Mouse (Mus musculus) right cerebral cortex, postnatal 36 days (tissue): ENCODE data around the gene Raph1.
A peak's percentile ranks its signal among the peaks of the same experiment; 100 is the strongest.
"Not testable (repeated sequence)": the region's sequence is repeated elsewhere in the genome, so short reads cannot be mapped to it uniquely, and the experiment has no call there.

Experiments
- DNase-seq, 2 experiments: peaks; one replicate each; pipeline ENCODE4 v3.0.0; 2022; ENCODE audit warnings: low spot score in 2 of 2, mixed read lengths in 1 of 2

The Raph1 gene

DNA sequence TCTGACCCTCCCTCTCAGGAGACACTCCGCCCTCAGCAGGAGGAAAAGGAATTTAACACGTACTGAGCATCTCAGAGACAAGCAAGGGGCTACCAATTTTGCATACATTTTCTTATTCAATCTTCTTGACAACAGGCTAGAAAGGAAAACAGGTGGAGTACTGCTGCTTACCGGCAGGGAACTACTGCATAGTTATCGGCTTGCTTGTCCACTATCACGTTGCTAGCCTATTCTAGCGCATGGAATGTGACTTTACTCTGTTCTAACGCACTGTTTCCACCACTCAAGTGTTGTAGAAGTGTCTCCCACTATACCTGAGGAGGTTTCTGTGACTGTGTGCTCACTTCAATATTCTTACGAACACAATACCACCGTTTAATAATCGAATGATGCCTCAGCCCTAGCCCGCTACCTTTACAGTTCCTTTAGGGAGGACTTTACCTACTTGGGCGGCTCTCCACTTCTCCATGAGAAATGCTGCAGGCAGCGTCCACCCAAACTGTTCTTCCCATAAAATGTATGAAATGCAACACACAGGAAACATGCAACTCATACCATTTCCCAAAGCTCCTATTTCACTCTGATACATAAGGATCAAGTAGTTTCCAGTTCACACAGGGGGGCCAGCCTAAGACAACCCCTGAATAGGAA is 1.5 kb downstream of the Raph1 start:
- peak; percentile 1 to 7 for DNase-seq

GRCm38 (mm10) chr1:60564691-60565090 is 2.2 kb downstream of the Raph1 start:
- no peak for DNase-seq

GRCm38 (mm10) chr1:60563021-60563420 is 3.9 kb downstream of the Raph1 start:
- DNase-seq = no peak

- DNase-seq = no peak
Observed at GRCm38 (mm10) chr1:60543681-60544080, 23.2 kb downstream of the Raph1 start.

DNA sequence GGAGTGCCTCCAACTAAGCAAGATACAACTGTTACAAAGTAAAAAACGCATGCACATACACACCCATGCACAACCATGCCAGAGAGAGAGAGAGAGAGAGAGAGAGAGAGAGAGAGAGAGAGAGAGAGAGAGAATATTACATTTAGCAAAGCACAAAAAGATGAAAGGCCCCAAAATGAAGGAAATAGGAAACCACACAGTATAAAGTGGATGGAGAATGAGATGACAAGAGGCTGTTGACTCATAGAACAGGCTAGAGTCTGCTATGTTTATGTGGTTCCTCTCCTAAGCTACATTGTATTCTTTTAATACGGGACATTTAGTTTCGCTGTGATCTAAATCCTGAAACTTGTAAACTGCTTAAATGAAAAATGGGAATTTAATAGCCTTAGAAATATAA is 27.6 kb downstream of the Raph1 start:
- no peak for DNase-seq

GRCm38 (mm10) chr1:60534932-60535331 is 32.0 kb downstream of the Raph1 start:
- DNase-seq = no peak

DNA sequence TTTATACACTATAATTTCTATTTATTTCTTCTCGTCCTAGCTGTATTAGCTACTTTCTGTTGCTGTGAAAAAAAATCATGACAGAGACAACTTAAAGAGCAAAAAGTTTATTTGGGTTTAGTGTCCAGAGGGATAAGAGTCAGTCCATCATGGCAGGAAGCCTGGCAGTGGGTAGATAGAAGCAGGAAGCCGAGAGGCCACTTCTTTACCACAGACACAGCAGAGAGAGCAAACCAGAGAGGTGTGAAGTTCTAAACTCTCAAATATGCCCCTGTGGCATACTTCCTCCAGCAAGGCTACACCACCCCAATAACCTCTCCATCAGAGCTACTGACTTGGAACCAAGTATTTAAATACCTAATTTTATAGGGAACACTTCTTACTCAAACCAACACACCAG is 36.3 kb downstream of the Raph1 start:
- no peak for DNase-seq

GRCm38 (mm10) chr1:60530107-60530506 is 36.8 kb downstream of the Raph1 start:
- DNase-seq = no peak

DNA sequence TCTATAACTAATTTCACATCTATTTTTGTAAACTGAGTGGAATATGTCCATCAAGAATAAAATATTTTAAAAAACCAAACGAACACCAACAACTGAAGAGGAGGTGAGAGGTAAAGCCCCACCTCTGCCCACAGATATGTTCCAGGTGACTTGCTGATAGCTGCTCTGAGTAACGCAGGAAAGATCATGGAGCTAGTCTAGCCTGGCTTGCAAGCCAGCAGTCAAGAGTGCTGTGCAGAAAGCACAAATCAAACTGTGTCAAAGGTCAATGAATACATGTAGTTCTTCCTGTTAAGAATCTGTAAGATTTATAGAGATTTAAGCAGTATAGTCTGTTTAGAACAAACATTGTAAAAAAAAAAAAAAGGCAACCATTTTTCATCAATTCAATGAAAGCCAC is 56.3 kb downstream of the Raph1 start:
- no peak for DNase-seq

- DNase-seq = no peak
Observed at GRCm38 (mm10) chr1:60503456-60503855, 63.4 kb downstream of the Raph1 start.

GRCm38 (mm10) chr1:60493421-60493820 is 73.5 kb downstream of the Raph1 start:
- DNase-seq = no peak

DNA sequence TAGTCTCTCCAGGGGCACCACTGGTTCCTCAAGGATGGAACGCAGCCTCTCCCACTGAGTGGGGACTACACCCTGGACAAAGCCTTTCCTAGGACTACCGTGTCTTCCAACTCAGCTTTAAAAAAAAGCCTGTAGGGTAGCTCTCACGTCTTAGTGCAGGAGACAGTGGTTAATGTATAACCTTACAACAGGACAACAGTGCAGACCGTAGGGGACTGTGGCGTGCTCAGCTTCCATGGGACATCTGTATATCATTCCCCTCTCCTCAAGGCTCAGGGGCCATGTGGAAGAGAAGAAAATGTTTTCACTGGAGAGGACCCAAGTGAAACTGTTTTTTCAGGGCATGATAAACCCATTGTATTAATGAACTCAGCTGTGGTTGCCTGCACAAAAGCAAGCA is 74.5 kb downstream of the Raph1 start:
- DNase-seq = no peak

DNA sequence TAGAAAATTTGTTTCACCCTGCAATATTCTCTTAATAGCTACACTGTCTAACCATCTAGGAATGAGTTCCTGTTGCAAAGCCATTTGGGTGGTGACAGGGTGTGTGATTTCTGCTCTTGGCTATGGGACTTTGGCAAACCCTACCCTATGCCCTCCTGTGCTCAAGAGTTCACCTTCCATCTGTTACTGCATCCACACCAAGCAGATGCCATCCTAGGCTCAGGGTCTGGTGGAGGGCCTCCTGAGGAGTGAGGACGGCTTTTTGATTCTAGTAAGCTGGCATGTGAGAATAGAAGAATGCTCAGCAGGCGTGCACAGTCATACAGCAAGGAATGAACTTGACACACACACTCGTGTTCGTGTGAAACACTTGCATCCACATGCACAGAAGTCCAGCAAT is 76.4 kb downstream of the Raph1 start:
- DNase-seq = no peak

GRCm38 (mm10) chr1:60489660-60490059 is 77.2 kb downstream of the Raph1 start:
- no peak for DNase-seq

- DNase-seq = peak; percentile 17 to 57
Observed at GRCm38 (mm10) chr1:60488635-60489034, 78.3 kb downstream of the Raph1 start.

GRCm38 (mm10) chr1:60485649-60486048 is 81.3 kb downstream of the Raph1 start:
- DNase-seq = no peak

- DNase-seq = no peak
Observed at GRCm38 (mm10) chr1:60482881-60483280, 84.0 kb downstream of the Raph1 start.

DNA sequence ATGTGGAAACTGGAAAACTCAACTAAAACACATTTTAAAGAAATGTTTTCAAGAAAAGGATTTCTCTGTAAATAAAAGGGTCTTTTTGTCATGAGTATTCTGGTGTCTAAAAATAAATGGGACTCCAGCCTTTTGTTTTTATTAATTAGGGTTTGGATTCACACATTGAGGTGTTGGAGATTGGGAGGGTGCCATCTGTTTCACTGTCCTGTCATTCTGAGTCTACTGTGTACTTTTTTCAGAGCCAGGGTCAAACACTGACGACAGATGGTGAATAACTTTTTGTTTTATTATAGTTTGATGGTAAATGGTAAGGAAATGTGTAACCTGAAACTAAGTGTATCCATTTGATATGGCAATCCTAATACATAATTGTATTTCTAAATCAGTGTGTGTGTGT is 85.3 kb downstream of the Raph1 start:
- no peak for DNase-seq

DNA sequence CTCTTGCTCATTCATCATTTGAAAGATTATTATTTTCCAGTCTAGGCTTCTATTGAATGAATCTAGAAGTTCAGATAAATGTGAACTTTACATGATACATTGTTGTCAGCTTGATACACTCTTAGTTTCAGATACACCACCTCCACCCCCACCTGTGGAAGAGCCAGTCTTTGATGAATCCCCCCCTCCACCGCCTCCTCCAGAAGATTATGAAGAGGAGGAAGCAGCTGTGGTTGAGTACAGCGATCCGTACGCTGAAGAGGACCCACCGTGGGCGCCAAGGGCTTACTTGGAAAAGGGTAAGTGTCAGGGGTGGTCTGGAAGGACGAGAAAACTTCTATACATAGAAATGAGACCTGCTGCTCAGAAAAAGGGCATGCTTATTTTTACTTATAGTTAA is 96.4 kb downstream of the Raph1 start:
- no peak for DNase-seq

GRCm38 (mm10) chr1:60469491-60469890 is 97.4 kb downstream of the Raph1 start:
- peak in 1 of 2 experiments; percentile 49 for DNase-seq

DNA sequence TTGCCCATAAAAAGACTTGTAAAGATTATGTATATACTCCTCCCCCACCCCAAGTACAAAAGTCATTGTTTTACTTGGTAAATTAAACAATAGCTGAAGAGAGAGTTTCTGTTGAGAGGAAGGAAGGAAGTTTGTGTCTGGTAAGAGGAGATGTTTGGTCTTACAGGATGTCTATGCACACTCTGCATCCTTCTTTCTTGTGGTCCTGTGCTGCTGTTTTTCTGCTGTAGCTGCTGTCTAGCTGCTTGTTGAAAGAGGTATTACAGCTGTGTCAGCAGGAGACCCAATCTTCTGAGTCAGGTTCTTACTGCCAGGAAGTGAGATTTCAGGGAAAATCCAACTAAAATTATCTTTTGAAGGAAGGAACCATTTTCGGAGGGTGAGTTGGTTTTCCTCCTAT is 106.3 kb downstream of the Raph1 start:
- DNase-seq = no peak

DNA sequence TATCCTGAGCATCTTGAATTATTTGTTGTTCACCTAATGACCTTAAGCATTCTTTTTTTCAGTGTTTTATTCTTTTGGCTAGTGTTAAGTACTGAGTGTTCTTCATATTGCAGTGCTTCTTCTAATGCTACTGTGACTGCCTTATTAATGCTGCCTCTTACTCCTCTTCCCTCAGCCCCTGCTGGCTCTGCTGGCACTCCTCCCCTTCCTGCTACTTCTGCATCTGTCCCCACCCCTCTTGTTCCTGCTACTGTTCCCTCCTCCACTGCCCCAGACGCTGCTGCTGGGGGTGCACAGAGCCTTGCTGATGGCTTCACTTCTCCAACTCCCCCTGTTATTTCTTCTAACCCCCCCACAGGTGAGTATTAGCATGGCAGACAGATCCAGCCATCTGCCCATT is 117.0 kb downstream of the Raph1 start:
- DNase-seq = no peak

DNA sequence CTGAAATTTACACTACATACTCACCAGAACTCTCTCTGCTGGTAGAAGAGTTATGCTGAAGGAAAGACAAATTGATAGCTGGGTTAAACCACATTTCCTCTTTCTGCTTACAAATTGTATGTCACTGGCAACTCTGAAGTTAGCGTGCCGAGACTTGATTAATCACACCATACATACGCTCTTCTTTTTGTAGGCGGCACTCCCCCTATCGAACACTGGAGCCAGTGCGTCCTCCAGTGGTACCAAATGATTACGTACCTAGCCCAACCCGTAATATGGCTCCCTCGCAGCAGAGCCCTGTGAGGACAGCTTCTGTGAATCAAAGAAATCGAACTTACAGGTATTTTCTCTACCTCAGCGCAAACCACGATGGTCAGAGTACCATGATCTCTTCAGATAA is 119.8 kb downstream of the Raph1 start:
- DNase-seq = no peak

- DNase-seq = not testable (repeated sequence)
Observed at GRCm38 (mm10) chr1:60441438-60441837, 125.5 kb downstream of the Raph1 start.
